Mouse (Mus musculus) neural tube, embryonic 13.5 days (tissue): Measurements from ENCODE around the gene Vps4a. TPM values are rescaled to one million over a fixed set of nuclear protein-coding genes. Genes with fewer than 3 reads are reported as not detected.
"Not testable (repeated sequence)": the region's sequence is repeated elsewhere in the genome, so short reads cannot be mapped to it uniquely, and the experiment has no call there.

Experiments used
- ATAC-seq: fragments of 200-750 bp; cut with Nextera tagmentation; 2 replicates; pipeline ENCODE4 v1.8.0; 2017; ENCODE audit warnings: low read depth, mild to moderate bottlenecking, moderate TSS enrichment, moderate library complexity
- H3K27ac ChIP-seq: fragments of 300-500 bp; sonication (generic); replicated peaks from 2 replicates; pipeline ENCODE4 v1.5.1; 2015; ENCODE audit warnings: moderate library complexity, mild to moderate bottlenecking, inconsistent platforms
- H3K27me3 ChIP-seq: fragments of 300-500 bp; sonication (generic); 2 replicates; pipeline ENCODE4 v1.6.1; 2015; ENCODE audit warnings: mild to moderate bottlenecking, inconsistent platforms
- H3K36me3 ChIP-seq: fragments of 300-500 bp; sonication (generic); 2 replicates; pipeline ENCODE4 v1.6.1; 2015; ENCODE audit warnings: mild to moderate bottlenecking, inconsistent platforms
- H3K4me1 ChIP-seq: fragments of 300-500 bp; sonication (generic); replicated peaks from 2 replicates; pipeline ENCODE4 v1.6.1; 2015; ENCODE audit warnings: inconsistent platforms
- H3K4me2 ChIP-seq: fragments of 300-500 bp; sonication (generic); 2 replicates; pipeline ENCODE4 v1.6.1; 2015; ENCODE audit warnings: inconsistent platforms, mild to moderate bottlenecking, moderate library complexity
- H3K4me3 ChIP-seq: fragments of 300-500 bp; sonication (generic); 2 replicates; pipeline ENCODE4 v1.5.1; 2015; ENCODE audit warnings: mild to moderate bottlenecking, inconsistent platforms
- H3K9ac ChIP-seq: fragments of 300-500 bp; sonication (generic); 2 replicates; pipeline ENCODE4 v1.6.1; 2015; ENCODE audit warnings: moderate library complexity, mild to moderate bottlenecking, inconsistent platforms
- H3K9me3 ChIP-seq: fragments of 300-500 bp; sonication (generic); 2 replicates; pipeline ENCODE4 v1.6.1; 2016; ENCODE audit warnings: inconsistent platforms
- WGBS: fragments of 180-500 bp; shearing (Covaris S2); methylation state at CpG from one replicate; pipeline ENCODE4 v1.1.7; 2015; 5-methylcytosine and 5-hydroxymethylcytosine counted together
- polyA plus RNA-seq: library from polyadenylated mRNA; unstranded; fragments of >200 nt; fragmentation: Nextera tagmentation; extraction: Ambion mirVana; gene quantifications from 2 replicates; pipeline ENCODE4 v1.2.1, GENCODE M21; 2015

Gene Vps4a
- polyA plus RNA-seq, 1 experiment from 2014 or later, result 131 TPM

DNA sequence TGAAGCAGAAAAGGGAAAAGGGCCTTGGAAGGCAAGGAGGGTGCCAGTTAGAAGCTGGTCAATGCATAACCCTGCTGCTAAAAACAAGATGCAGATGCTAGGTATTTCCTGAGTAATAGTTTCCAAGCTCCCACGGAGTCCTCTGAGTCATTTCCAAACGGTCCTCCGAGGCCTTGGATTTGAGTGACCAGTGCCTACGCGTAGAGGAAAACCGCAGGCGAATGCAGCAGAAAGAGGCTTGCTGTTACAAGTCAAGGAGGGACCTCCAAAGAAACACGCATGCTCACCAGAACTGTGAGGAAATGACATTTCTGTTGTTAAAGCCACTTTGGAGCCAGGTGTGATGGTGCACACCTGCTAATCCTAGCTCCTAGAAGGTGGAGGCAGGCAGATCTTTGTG is 7.5 kb upstream of the Vps4a start:
- no peak overlapping the region for H3K9ac ChIP-seq
- H3K36me3 ChIP-seq, result no peaks in the 10 kb centered on the region
- H3K4me1 ChIP-seq, result no peaks in the 10 kb centered on the region
- H3K27ac ChIP-seq, result no peak overlapping the region
- H3K9me3 ChIP-seq, result no peaks in the 10 kb centered on the region
- H3K4me3 ChIP-seq, result no peak overlapping the region
- no peak overlapping the region for H3K4me2 ChIP-seq
- no peak for ATAC-seq
- no peaks in the 10 kb centered on the region for H3K27me3 ChIP-seq
- 89% methylated on average over 8 of the region's 8 CpGs for WGBS

DNA sequence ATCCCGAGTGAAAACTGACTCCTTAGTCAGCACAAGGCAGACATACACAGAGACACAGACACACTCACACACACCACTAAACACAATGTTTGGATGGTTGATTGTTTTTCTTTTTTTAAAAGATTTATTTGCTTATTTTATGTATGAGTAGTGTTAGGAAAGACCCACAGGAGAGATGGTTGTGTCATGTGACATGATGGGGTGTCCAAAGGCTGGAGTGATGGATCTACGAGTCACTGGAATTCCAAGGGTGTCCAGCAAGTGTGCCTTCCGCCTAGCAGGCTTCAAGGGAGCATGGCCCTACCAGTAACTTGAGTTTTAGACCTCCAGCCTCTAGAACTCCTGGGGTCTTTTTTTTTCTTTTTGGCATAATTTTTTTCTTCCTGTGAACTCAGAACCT is 1.7 kb upstream of the Vps4a start:
- H3K36me3 ChIP-seq, result no peaks in the 10 kb centered on the region
- peaks cover 18% of the 10 kb centered on the region for H3K4me1 ChIP-seq
- H3K4me3 ChIP-seq, result no peak overlapping the region
- H3K4me2 ChIP-seq, result no peak overlapping the region
- H3K27me3 ChIP-seq, result no peaks in the 10 kb centered on the region
- H3K9ac ChIP-seq, result no peak overlapping the region
- 79% methylated on average over 3 of the region's 3 CpGs for WGBS
- no peaks in the 10 kb centered on the region for H3K9me3 ChIP-seq
- no peak overlapping the region for H3K27ac ChIP-seq
- no peak for ATAC-seq

DNA sequence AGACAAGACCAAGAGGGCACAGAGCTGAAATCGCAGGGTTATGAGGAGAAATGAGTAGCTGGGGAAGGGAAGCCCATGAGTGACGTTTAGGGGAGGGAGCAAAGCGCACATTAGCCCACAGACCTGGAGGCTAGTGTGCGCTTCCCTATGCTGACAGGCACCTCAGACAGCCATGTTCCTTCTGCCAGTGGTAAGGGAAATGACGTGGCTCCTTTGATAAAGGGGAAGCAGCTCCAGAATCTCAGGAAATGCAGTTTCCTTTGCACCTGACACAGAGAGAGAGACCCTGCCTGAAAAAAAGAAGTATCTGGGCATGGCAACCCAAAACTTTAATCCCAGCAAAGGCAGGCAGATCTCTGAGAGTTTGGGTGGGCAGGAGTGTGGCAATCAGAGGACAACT is 964 bp upstream of the Vps4a start:
- Histone ChIP-seq H3K4me2 (no peak overlapping the region), H3K27ac (no peak overlapping the region), H3K9ac (no peak overlapping the region), H3K4me1 (peaks cover 18% of the 10 kb centered on the region), H3K27me3 (no peaks in the 10 kb centered on the region), H3K9me3 (no peaks in the 10 kb centered on the region), H3K36me3 (no peaks in the 10 kb centered on the region), H3K4me3 (no peak overlapping the region)
- no peak for ATAC-seq
- WGBS, result 74% methylated on average over 5 of the region's 5 CpGs

DNA sequence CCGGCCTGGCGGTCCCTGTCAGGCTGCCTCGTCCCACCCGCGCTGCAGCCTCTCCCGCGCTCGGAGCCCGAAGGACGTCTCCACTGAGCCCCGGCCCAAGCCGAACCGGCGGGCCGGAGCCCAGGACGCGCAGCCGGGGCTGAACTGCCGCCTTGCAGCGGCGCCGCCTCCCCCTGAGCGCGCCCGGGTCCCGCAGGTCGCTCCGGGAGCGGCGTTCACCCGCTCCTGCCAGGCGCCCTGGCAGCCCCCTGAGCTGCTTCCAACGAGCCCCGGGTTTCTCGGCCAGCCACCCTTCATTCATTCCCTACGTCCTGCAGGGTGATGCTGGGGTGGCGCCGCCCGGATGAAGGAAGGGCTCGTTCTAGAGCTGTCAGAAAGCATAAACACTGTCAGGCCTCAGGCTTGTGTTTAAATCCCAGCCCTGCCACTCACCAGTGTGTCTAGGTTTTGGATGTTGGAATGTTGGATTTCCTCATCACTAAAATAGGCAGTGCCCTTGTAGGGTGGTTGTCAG is 612 bp downstream of the Vps4a start:
- peak overlapping the region; percentile 95 for H3K9ac ChIP-seq
- no peak for ATAC-seq
- H3K36me3 ChIP-seq, result peaks cover 13% of the 10 kb centered on the region
- peaks cover 18% of the 10 kb centered on the region for H3K4me1 ChIP-seq
- peak overlapping the region; percentile 89 for H3K27ac ChIP-seq
- H3K4me2 ChIP-seq, result peak overlapping the region; percentile 76
- H3K9me3 ChIP-seq, result no peaks in the 10 kb centered on the region
- H3K4me3 ChIP-seq, result peak overlapping the region; percentile 69
- no peaks in the 10 kb centered on the region for H3K27me3 ChIP-seq
- under 1% methylated on average over 28 of the region's 40 CpGs for WGBS

DNA sequence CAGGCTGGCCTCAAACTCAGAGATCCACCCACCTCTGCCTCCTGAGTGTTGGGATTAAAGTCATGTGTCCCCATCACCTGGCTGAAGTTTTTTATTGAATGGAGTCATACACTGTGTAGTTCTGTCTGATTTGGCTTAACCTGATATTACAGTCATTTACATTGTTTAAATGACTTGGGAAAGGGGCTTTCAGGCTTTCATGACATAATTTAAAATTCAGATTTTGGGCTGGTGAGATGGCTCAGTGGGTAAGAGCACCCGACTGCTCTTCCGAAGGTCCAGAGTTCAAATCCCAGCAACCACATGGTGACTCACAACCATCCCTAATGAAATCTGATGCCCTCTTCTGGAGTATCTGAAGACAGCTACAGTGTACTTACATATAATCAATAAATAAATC is 2.6 kb downstream of the Vps4a start:
- 95% methylated on average over 2 of the region's 2 CpGs for WGBS
- not testable (repeated sequence) for H3K27ac ChIP-seq, H3K9me3 ChIP-seq, ATAC-seq, H3K4me2 ChIP-seq, H3K4me3 ChIP-seq, H3K9ac ChIP-seq, H3K27me3 ChIP-seq
- peaks cover 18% of the 10 kb centered on the region for H3K4me1 ChIP-seq
- H3K36me3 ChIP-seq, result peaks cover 25% of the 10 kb centered on the region

DNA sequence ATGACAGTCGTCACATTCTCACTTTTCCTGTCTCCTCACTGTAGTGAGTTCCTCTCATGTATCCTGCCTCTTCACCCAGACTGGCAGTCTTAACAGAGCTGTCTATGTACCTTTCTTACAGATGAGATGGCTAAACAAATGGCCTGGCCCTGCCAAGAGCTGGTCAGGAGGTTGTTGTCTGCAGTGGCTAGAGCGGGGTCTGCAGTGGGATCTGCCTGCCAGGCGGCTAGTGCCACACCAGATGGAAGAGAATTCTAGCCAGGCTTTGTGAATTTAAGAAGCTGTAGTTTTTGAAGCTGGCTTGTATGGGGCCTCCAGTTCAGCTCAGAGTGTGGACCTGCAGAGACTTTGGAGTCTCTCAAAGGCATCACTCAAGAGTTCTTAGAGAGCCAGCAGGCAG is 4.6 kb downstream of the Vps4a start:
- Histone ChIP-seq H3K27me3 (no peaks in the 10 kb centered on the region), H3K27ac (no peak overlapping the region), H3K4me3 (no peak overlapping the region), H3K9me3 (no peaks in the 10 kb centered on the region), H3K36me3 (peaks cover 46% of the 10 kb centered on the region), H3K4me1 (peaks cover 18% of the 10 kb centered on the region), H3K9ac (no peak overlapping the region), H3K4me2 (no peak overlapping the region)
- ATAC-seq, result no peak
- WGBS, result 87% methylated on average over 3 of the region's 3 CpGs

DNA sequence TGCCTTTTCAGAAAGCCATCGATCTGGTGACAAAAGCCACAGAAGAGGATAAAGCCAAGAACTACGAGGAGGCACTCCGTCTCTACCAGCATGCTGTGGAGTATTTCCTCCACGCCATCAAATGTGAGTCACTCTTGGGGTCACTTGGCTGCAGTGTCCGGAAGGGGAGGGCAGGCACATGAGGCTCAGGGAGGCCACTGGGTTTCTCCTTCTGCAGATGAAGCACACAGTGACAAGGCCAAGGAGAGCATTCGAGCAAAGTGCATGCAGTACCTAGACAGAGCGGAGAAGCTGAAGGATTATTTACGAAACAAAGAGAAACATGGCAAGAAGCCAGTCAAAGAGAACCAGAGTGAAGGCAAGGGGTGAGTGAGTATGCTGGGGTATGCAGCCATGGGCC is 5.6 kb downstream of the Vps4a start:
- WGBS, result 90% methylated on average over 8 of the region's 8 CpGs
- H3K4me3 ChIP-seq, result no peak overlapping the region
- H3K36me3 ChIP-seq, result peaks cover 55% of the 10 kb centered on the region
- H3K9ac ChIP-seq, result no peak overlapping the region
- no peak for ATAC-seq
- no peak overlapping the region for H3K4me2 ChIP-seq
- no peaks in the 10 kb centered on the region for H3K9me3 ChIP-seq
- no peak overlapping the region for H3K27ac ChIP-seq
- peaks cover 18% of the 10 kb centered on the region for H3K4me1 ChIP-seq
- no peaks in the 10 kb centered on the region for H3K27me3 ChIP-seq

DNA sequence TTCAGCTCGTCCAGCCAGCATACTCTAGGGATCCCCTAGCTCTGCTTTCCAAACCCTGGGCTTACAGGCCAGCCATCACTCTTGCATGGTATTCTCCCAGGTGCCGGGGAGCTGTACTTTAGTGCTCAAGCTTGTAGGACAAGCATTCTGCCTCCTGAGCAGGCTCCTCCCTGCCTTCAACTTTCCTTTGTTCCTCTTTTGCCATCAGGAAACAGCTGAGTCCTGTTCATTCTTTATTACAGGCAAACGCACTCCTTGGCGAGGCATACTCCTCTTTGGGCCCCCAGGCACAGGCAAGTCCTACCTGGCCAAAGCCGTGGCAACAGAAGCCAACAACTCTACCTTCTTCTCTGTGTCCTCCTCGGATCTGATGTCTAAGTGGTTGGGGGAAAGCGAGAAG is 9.6 kb downstream of the Vps4a start:
- H3K4me2 ChIP-seq, result no peak overlapping the region
- WGBS, result 85% methylated on average over 7 of the region's 7 CpGs
- H3K36me3 ChIP-seq, result peaks cover 91% of the 10 kb centered on the region
- ATAC-seq, result no peak
- H3K4me1 ChIP-seq, result no peaks in the 10 kb centered on the region
- no peaks in the 10 kb centered on the region for H3K9me3 ChIP-seq
- no peak overlapping the region for H3K27ac ChIP-seq
- no peak overlapping the region for H3K4me3 ChIP-seq
- H3K27me3 ChIP-seq, result no peaks in the 10 kb centered on the region
- no peak overlapping the region for H3K9ac ChIP-seq

DNA sequence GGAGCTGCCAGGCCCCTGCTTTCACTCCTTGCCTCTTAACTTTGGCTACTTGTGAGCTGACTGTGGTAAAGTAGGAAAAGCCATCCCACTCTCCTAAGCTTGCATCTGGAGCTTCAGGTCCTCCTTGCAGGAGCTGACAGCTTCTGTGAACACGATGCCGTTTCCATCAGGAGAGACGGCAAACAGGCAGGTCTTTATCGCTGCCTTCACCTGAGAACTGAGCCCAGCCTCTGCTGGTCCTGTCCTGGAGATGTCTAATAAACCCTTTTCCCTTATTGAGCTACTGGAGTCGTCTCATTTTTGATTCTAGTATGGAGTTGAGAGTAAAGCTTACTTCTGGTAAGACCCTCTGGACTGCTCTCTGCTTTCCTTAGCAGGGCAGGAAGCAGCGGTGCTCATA is 14.5 kb downstream of the Vps4a start:
- Histone ChIP-seq H3K9me3 (no peaks in the 10 kb centered on the region), H3K4me3 (no peak overlapping the region), H3K27ac (no peak overlapping the region), H3K4me1 (peaks cover 27% of the 10 kb centered on the region), H3K27me3 (no peaks in the 10 kb centered on the region), H3K4me2 (no peak overlapping the region), H3K9ac (no peak overlapping the region), H3K36me3 (peaks cover 83% of the 10 kb centered on the region)
- ATAC-seq, result no peak
- WGBS, result 95% methylated on average over 6 of the region's 6 CpGs

DNA sequence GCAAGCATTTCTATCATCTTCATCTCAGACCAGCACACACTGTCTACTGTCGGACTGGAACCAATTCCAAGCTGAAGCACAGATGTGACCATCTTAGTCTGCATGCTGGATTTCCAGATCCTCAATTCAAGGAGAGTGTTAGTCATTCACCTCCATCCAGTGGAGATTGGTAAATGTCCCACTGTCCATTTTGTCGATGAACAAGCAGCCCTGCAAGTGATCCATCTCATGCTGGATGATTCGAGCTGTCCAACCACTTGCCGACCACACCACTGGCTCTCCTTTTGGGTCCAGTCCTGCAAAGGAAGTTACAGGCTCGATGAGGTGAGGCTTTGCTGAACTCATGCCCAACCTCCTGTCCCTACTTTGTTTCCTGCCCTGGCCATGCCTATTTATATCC is 16.0 kb downstream of the Vps4a start:
- ATAC-seq, result no peak
- H3K36me3 ChIP-seq, result peaks cover 83% of the 10 kb centered on the region
- H3K27ac ChIP-seq, result no peak overlapping the region
- H3K4me2 ChIP-seq, result peak overlapping the region; percentile 94
- WGBS, result 90% methylated on average over 5 of the region's 5 CpGs
- H3K9me3 ChIP-seq, result no peaks in the 10 kb centered on the region
- peak overlapping the region; percentile 18; the same call in 1 of the 2 replicates for H3K9ac ChIP-seq
- peaks cover 27% of the 10 kb centered on the region for H3K4me1 ChIP-seq
- H3K27me3 ChIP-seq, result no peaks in the 10 kb centered on the region
- H3K4me3 ChIP-seq, result peak overlapping the region; percentile 85; the same call in 1 of the 2 replicates

DNA sequence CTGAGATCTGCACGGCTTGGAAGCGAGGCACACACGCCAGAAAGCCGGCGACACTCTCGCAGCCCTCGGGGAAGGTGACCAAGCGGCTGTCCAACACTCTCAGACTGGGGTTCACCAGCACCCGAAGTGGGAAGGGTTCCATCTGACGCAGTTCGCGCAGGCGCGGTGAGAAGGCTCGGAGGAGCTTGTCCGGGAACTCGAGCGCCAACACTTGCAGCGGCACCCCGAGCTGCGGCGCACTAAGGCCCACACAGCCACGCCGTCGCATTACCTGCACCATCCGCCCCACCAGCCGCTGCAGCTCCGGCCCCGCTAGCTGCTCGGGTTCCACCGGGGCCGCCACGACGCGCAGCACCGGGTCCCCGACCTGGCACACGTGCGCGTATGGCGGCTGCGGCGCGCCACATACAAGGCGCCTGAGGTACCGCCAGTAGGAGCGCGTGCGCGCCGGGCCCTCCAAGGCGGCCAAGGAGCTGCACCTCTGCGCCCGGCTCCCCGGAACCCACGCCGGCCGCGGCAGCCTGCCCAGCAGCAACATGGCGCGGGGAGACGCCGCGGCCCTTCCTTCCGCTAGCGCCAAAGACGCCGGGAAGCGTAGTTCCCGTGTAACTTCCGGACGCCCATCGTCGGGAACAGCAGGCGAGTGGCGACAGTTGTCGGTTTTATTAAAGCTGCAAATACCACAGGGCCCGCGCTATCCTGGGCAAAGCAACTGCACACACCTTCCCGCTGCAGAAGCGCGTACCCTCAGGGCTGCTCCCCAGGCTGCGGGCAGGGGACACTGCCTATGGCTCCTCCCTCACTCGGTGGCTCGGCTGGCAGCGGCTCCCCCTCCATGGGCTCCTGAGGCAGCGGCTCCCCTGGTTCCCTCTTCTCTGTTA is 17.3 kb downstream of the Vps4a start, which contains the start of gene Pdf:
TSS of gene Pdf (minus strand) at position 554 of the 881 bp plus-strand sequence.
- under 1% methylated on average over 86 of the region's 87 CpGs for WGBS

DNA sequence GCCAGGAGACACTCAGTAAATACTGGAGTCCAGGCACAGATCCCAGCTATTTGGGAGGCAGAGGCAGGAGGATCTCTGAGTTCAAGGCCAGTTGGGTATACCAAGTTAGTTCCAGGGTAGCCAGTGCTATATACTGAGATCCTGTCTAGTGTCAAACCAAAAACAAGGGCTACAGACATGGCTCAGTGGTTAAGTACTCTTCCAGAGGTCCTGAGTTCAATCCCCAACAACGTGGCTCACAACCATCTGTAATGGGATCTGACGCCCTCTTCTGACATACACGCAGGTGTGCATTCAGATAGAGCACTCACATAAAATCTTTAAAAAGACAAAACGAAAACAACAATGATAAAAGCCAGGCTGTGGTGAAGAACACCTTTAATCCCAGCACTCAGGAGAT is 18.5 kb downstream of the Vps4a start:
- ATAC-seq, result no peak
- Histone ChIP-seq H3K9ac (0 out of 2 replicates have a peak overlapping the region, but pooled peaks have one; percentile 85), H3K4me3 (0 out of 2 replicates have a peak overlapping the region, but pooled peaks have one; percentile 85), H3K9me3 (no peaks in the 10 kb centered on the region), H3K36me3 (peaks cover 82% of the 10 kb centered on the region), H3K4me1 (peaks cover 27% of the 10 kb centered on the region), H3K27me3 (no peaks in the 10 kb centered on the region), H3K27ac (peak overlapping the region; percentile 89; the same call in 1 of the 2 replicates), H3K4me2 (peak overlapping the region; percentile 94)
- 95% methylated on average over 4 of the region's 4 CpGs for WGBS

More for the DNA sequence above, 17.3 kb downstream of the Vps4a start, which contains the start of gene Pdf:
- peak within 1 kb of the TSS; percentile 85 for H3K9ac ChIP-seq
- H3K27ac ChIP-seq, result peak within 1 kb of the TSS; percentile 89
- H3K4me2 ChIP-seq, result peak within 1 kb of the TSS; percentile 94
- peak within 1 kb of the TSS; percentile 85 for H3K4me3 ChIP-seq
- peaks cover 27% of the 10 kb centered on the region for H3K4me1 ChIP-seq
- no peaks in the 10 kb centered on the region for H3K27me3 ChIP-seq
- H3K9me3 ChIP-seq, result no peaks in the 10 kb centered on the region
- peaks cover 83% of the 10 kb centered on the region for H3K36me3 ChIP-seq
- ATAC-seq, result peak; percentile 90
